Mouse (Mus musculus) leukemia stem cell, adult 10-12 weeks (primary cell): ENCODE data around the gene Gm1113. TPM values are rescaled to one million over a fixed set of nuclear protein-coding genes. Genes with fewer than 3 reads are reported as not detected.

Experiments used
- polyA plus RNA-seq: library from polyadenylated mRNA; stranded (reverse); fragments of >175 nt; gene quantifications from 2 replicates; pipeline ENCODE4 v1.2.3, GENCODE M21; 2012; ENCODE audit warnings: low replicate concordance

The Gm1113 gene
- polyA plus RNA-seq = not detected in 2 replicates

GRCm38 (mm10) chr9:35518169-35518568 is at the start of gene Gm1113:
Gene Gm1113, minus strand, starts transcription at chr9:35518269.

GRCm38 (mm10) chr9:35558257-35559008 is 40.4 kb upstream of the Gm1113 start, which contains the start of the genes Ddx25 and Pus3:
Gene Ddx25, minus strand, starts transcription at chr9:35558528.
Gene Pus3, plus strand, starts transcription at chr9:35558595.

Other genes with a start within 250 kb of the Gm1113 start
- gene Cdon, start 97.1 kb downstream of the Gm1113 start, polyA plus RNA-seq = 0.07 and 0.17 TPM in 2 replicates
- gene Ddx25, start 40.3 kb upstream of the Gm1113 start, polyA plus RNA-seq = not detected in 2 replicates
- gene Pus3, start 40.3 kb upstream of the Gm1113 start, polyA plus RNA-seq = 0.25 and 0.79 TPM in 2 replicates
- 0.20 and 1.1 TPM in 2 replicates for gene Pate2, start 52.0 kb upstream of the Gm1113 start, polyA plus RNA-seq
- 1.5 and 5.5 TPM in 2 replicates for gene Hyls1, start 52.1 kb upstream of the Gm1113 start, polyA plus RNA-seq
- not detected in 2 replicates for gene Pate4, start 93.7 kb upstream of the Gm1113 start, polyA plus RNA-seq
- gene Pate3, start 129.9 kb upstream of the Gm1113 start, polyA plus RNA-seq = not detected in 2 replicates
- not detected in 2 replicates for gene Pate1, start 169.1 kb upstream of the Gm1113 start, polyA plus RNA-seq
- not detected in 2 replicates for gene Gm17677, start 222.8 kb upstream of the Gm1113 start, polyA plus RNA-seq